Mouse (Mus musculus): ENCODE results near the gene Lztr1.

Gene Lztr1

DNA sequence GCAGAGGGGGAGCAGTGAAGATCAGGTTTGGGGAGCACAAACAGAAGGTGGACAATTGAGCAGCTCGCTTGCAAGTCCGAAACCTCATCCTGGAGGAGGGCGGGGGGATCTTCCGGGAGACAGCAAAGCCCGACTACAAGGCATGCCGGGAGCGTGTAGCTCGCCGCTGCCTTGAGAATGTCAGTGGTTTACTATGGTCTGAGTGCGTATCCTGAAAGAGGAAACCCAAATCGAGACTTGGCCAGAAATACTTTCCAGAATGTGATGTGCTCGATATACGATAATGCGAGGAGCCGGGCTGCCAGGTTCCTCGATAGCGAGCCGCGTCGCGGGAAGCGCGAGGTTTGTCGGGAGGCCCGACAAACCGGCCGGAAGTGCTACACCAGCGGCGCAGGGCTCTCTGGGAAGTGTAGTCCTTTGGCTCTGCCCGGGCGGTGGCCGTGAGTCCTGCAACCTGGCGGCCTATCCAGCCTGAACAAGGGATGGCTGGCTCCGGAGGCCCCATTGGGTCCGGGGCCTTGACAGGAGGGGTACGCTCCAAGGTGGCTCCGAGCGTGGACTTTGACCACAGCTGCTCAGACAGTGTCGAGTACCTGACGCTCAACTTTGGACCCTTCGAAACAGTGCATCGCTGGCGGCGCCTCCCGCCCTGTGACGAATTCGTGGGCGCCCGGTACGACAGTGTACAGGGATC lies at the start of gene Lztr1:
Lztr1 (plus strand) TSS at position 143 of the 694 bp plus-strand sequence.
- peak; percentile 85 for DNase-seq

- no peak for DNase-seq
Measured at GRCm38 (mm10) chr16:17460254-17460653, 48.2 kb upstream of the Lztr1 start.

- no peak for DNase-seq
Measured at GRCm38 (mm10) chr16:17461596-17461995, 46.9 kb upstream of the Lztr1 start.

GRCm38 (mm10) chr16:17463184-17463583 lies 45.3 kb upstream of the Lztr1 start:
- no peak for DNase-seq

DNA sequence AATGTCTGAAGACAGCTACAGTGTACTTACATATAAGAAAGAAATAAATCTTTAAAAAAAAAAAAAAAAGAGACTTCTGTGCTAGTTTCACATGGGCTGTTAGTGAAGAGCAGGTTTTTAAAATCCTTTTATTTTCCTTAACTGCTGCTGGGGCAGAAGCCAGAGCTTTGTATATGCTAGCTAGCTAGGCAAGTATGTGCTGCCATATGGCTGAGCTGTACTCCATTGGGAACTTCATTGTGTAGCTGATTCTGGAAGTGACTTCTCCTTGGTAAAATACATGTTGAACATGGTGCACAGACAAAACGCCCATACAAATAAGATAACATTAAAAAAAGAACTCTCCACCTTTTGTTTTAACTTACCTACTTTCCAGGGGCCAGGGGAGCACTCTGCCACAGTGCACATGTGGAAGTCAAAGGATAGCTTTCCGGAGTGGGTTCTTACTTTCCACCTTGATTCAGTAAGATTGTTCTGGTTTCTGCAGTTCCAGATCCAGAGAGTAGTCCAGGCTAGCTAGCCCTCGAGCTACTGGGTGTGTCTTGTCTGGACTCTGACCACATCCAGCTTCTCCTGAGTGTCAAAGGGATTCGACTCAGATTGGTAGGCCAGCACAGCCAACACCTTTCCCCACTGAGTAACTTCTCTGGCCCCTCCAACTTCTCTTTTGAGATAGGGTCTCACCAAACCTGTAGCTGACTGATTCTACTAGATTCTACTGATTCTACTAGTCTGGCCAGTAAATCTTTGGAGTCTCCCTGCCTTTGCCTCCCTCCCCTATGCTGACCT lies 41.4 kb upstream of the Lztr1 start:
- no peak for DNase-seq

- no peak for DNase-seq
Measured at GRCm38 (mm10) chr16:17472498-17472897, 36.0 kb upstream of the Lztr1 start.

- peak; percentile 37 for DNase-seq
Measured at GRCm38 (mm10) chr16:17474091-17474490, 34.4 kb upstream of the Lztr1 start.

- no peak for DNase-seq
Measured at GRCm38 (mm10) chr16:17474761-17475160, 33.7 kb upstream of the Lztr1 start.

DNA sequence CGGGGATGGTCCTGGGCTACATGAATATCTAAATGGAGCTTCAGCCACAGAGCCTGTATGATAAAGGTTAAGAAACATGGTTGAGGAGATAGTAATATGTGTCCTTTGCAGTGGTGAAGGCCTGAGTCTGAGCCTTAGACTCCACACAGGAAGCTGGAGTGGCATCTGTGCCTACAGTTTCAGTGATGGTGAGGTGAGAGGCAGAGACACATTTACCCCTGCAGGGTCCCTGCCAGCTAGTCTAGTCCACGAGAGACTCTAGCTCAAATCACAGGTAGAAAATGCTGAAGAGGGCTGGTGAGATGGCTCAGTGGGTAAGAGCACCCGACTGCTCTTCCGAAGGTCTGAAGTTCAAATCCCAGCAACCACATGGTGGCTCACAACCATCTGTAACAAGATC lies 33.2 kb upstream of the Lztr1 start:
- DNase-seq: no peak

DNA sequence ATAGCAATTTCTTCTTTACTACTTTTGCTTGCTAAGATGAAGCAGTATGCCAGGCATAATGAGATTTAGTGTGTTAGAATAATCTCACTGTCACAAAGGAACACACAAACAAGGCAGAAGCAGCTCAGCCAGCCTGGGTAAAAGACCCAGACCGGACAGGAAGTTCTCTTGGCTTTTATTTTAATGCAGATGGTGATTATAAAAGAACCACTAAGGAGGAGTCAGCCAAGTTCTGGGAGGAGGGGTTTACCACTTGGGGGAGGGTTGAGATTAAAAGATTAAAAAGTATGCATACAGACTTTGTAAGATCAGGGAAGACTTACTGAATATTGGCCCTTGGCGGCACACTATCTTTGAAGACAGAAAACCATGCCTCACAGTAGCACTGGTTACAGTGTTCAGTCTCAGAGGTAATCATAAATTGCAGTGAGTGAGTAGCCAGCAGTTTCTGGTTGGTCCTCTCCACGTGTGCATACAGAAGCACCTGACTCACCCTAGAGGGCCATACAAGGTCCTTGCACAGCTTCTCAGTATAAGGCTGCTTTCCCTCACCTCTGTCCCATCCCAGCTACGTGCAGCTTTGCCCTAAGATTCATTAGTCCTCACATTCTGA lies 30.1 kb upstream of the Lztr1 start:
- no peak for DNase-seq

- no peak for DNase-seq
Measured at GRCm38 (mm10) chr16:17481465-17481864, 27.0 kb upstream of the Lztr1 start.

- no peak for DNase-seq
Measured at GRCm38 (mm10) chr16:17486505-17486904, 22.0 kb upstream of the Lztr1 start.

DNA sequence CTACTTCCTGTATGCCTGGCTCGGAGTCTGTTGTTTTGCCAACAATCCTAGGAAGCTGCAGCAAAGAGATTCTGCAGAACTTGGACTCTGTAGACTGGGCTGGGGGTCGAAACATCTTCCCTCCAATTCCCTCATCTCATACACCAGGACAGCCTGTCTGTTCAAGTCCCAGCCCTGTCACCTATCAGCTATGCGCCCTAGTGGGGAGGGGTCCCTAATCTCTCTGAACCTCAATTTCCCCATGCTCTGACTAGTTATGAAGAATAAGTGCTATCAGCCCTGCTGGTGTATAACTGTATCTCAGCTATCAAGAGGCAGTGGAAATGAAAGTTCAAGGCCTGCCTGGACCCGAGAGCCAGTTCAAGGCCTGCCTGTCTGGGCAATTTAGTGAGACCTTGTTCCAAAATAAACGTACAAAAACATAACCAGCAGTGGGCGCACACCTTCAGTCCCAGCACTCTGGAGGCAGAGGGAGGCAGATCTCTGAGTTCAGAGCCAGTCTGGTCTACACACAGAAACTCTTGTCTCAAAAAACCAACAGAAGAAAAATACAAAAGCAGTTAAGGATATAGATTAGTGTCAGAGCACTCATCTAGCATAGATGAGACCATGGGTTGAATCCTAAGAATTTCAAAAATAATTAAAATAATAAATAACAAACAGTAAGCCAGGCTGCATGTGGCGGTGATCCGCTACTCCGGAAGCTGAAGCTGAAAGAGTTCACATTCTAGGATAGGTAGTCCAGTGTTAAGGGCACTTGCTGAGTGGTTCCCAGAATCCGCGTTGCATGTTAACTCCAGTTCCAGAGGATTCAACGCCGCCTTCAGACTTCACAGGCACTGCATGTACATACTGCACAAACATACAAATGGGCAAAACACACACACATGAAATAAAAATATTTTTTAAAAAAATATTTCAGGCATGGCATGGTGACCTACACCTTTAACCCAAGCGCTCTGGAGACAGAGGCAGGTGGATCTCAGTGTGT lies 19.7 kb upstream of the Lztr1 start:
- DNase-seq: no peak

GRCm38 (mm10) chr16:17489469-17490111 lies 18.9 kb upstream of the Lztr1 start, which contains the start of gene Aifm3:
TSS of gene Aifm3 (plus strand) at chr16:17489611.
- DNase-seq: peak; percentile 64

DNA sequence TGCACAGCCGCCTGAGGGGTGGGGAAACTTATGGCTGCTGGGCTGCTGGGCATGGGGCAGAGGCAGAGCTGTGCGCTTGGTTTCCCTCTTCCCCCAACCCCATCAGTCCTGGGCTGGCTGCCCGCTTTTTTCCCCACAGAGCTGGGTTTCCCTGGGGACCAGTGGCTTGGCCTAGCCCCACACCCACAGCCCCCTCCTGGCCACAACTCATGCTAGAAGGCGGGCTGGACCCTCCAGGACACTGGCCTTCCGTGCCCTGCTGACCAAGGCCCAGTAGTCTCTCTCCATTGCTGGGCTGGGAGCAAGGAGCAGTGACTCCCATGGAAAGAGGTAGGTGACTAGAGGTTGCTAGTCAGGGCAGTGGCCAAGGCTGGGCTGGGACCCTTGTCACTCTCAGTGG lies 17.3 kb upstream of the Lztr1 start:
- peak; percentile 65 for DNase-seq

DNA sequence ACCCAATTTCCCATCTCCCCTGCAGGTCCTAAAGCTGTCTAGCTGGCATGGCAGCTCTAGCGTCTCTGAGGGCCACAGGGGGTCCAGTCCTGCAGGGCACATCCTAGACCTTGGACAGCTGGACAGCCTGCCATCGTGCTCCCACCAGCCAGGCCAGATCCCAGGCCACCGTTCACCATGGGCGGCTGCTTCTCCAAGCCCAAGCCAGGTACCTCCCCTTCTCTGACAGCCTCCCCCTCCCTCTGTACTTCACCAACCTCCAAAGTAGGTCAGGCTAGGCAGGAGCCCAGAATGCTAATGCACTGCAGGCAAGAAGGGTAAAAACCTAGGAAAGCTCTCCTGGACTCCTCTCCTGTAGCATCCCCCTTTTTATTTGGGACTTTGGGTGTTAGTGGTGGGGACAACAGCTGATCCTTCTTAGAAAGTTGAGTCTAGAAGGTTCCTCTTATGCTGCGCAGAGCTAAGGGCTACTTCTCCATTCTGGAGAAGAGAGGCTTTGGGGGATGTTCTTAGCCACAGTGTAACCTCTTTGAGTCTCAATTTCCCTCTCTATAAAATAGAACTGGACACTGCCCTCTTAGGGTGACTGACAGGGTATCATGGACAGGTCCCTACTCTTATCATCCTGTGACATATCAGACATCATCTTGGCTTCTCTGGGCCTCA lies 16.5 kb upstream of the Lztr1 start:
- DNase-seq: peak; percentile 78

DNA sequence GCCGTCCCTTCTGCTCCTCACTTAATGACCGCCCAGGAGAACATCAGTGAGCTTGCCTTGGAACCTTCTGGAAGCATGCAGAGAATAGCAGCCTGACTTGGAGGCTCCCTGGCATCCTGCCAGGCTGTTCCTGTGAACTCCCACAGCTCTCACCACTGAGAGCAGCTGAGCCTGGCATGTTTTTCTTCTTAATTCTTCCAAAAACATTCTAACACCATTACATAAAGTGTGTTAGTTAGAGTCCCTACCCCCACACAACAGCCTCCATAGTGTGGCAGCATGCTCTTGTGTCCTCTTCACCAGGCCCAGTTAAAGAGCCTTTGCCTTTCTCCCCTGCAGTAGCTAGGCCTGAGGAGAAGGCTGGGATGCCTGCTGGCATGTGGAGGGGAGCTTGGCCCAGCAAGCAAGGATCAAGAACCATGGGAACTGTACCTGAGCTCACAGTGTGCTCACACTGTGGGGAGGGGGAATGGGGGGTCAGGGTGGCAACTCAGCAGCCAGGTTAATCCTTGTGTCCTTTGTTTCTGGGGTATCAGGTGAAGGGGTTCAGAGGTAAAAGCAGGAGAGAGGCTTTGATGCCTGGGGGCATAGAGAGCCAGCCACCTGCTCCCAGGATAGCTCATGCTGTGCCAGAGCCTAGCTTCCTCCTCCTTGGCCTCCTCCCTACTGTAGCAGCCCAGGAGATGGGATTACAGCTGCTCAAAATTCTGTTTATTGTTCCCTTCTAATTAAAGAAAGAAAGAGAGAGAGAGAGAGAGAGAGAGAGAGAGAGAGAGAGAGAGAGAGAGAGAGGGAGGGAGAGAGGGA lies 11.8 kb upstream of the Lztr1 start:
- peak; percentile 77 for DNase-seq

- no peak for DNase-seq
Measured at GRCm38 (mm10) chr16:17499249-17499883, 9.1 kb upstream of the Lztr1 start.

GRCm38 (mm10) chr16:17502681-17503080 lies 5.8 kb upstream of the Lztr1 start:
- DNase-seq: no peak

- DNase-seq: no peak
Measured at GRCm38 (mm10) chr16:17507018-17507552, 1.4 kb upstream of the Lztr1 start.

Data from cerebellum, adult 11 months (tissue).